Mouse (Mus musculus): Measurements from ENCODE around the gene Olfr910. TPM values are rescaled to one million over a fixed set of nuclear protein-coding genes. Genes with fewer than 3 reads are reported as not detected.

Olfr910 gene
- polyA plus RNA-seq (2016; fragmentation: Nextera tagmentation; extraction: Ambion mirVana) = not detected in 2 replicates

GRCm38 (mm10) chr9:38537549-38537948, at the start of gene Olfr910:
TSS of gene Olfr910 (plus strand) at chr9:38537849.
- 79% methylated on average over 2 of the region's 2 CpGs for WGBS
- Histone ChIP-seq H3K9ac (no peak within 1 kb of the TSS), H3K27ac (ENCODE audit: poor library complexity, severe bottlenecking) (no peak within 1 kb of the TSS)

DNA sequence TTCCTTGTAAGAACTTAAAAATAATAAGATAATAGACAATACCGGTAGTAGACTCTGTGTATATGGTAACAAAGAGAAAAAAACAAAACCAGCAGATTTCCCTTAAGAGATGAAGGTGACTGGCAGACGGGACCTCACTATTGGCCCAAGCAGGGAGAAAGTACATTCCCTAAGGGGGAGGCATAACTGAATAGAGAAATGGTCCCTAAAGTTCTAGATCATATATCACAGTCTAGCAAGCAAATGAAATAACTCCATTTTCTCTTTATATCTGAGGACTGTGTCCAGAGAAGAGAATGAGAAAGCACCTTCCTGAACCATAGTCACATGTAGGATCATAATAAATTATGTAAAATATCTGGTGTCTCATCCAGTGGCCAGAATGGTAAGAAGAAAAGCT, 42.1 kb upstream of the Olfr910 start, which contains the start of gene Olfr907:
Gene Olfr907, plus strand, starts transcription at position 301 of the 400 bp plus-strand sequence.
- H3K27ac ChIP-seq (ENCODE audit: poor library complexity, severe bottlenecking) = no peak within 1 kb of the TSS
- H3K27me3 ChIP-seq (replicated peaks) = no peaks in the 10 kb centered on the region
- H3K9ac ChIP-seq = no peak within 1 kb of the TSS
- H3K4me1 ChIP-seq (replicated peaks) = no peaks in the 10 kb centered on the region
- H3K36me3 ChIP-seq = no peaks in the 10 kb centered on the region
- no peak within 1 kb of the TSS for H3K4me2 ChIP-seq
- WGBS = 68% methylated on average over 2 of the region's 2 CpGs
- H3K9me3 ChIP-seq (replicated peaks) = no peaks in the 10 kb centered on the region
- no peak for ATAC-seq (ENCODE audit: insufficient number of reproducible peaks, low FRiP score)
- H3K4me3 ChIP-seq = no peak within 1 kb of the TSS

More at GRCm38 (mm10) chr9:38537549-38537948, at the start of gene Olfr910:
- Histone ChIP-seq H3K4me3 (no peak within 1 kb of the TSS), H3K4me2 (no peak within 1 kb of the TSS), H3K27me3 (replicated peaks) (no peaks in the 10 kb centered on the region), H3K4me1 (replicated peaks) (no peaks in the 10 kb centered on the region), H3K9me3 (replicated peaks) (no peaks in the 10 kb centered on the region; the same call in 1 of the 2 replicates), H3K36me3 (no peaks in the 10 kb centered on the region)
- no peak for ATAC-seq (ENCODE audit: insufficient number of reproducible peaks, low FRiP score)

- no peak overlapping the region for H3K9ac ChIP-seq
- H3K27ac ChIP-seq (ENCODE audit: poor library complexity, severe bottlenecking) = no peak overlapping the region
- no peak overlapping the region for H3K4me2 ChIP-seq
- H3K27me3 ChIP-seq (replicated peaks) = no peaks in the 10 kb centered on the region
- H3K4me3 ChIP-seq = no peak overlapping the region
- no peak for ATAC-seq (ENCODE audit: insufficient number of reproducible peaks, low FRiP score)
- WGBS = 63% methylated on average over 2 of the region's 2 CpGs
- no peaks in the 10 kb centered on the region for H3K4me1 ChIP-seq (replicated peaks)
- no peaks in the 10 kb centered on the region for H3K36me3 ChIP-seq
- H3K9me3 ChIP-seq (replicated peaks) = 0 out of 2 replicates have a peak, but pooled peaks cover 4% of the 10 kb centered on the region
These were observed 25.3 kb upstream of the Olfr910 start for GRCm38 (mm10) chr9:38512353-38512752.

- H3K4me1 ChIP-seq (replicated peaks) = no peaks in the 10 kb centered on the region
- no peak within 1 kb of the TSS for H3K9ac ChIP-seq
- no peak for ATAC-seq (ENCODE audit: insufficient number of reproducible peaks, low FRiP score)
- no peak within 1 kb of the TSS for H3K27ac ChIP-seq (ENCODE audit: poor library complexity, severe bottlenecking)
- no peak within 1 kb of the TSS for H3K4me3 ChIP-seq
- H3K9me3 ChIP-seq (replicated peaks) = no peaks in the 10 kb centered on the region
- H3K27me3 ChIP-seq (replicated peaks) = no peaks in the 10 kb centered on the region
- WGBS = 58% methylated on average over 1 of the region's 1 CpGs
- H3K4me2 ChIP-seq = no peak within 1 kb of the TSS
- H3K36me3 ChIP-seq = no peaks in the 10 kb centered on the region
These were observed 16.4 kb upstream of the Olfr910 start, which contains the start of gene Olfr911-ps1 for GRCm38 (mm10) chr9:38521280-38521679. TSS of gene Olfr911-ps1 (plus strand) at chr9:38521580.

DNA sequence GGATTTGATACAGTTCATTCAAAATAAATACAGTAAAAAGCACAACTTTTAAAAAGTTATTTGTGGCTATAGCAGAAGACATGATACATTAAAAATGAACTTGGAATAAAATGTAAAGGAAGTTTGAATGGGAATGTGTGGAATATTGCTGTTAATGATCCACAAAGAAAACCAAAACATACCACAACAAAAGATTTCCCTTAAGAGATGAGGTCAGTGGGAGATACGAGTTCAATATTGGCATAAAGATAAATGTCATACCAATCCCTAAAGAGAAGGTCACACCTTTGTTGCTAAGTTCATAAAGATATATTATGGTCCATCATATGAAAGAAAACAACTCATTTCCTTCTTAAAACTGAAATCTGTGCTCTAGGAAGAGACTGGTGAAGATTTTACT, 42.2 kb downstream of the Olfr910 start, which contains the start of gene Olfr912:
Gene Olfr912, plus strand, starts transcription at position 301 of the 400 bp plus-strand sequence.
- Histone ChIP-seq H3K27ac (ENCODE audit: poor library complexity, severe bottlenecking) (no peak within 1 kb of the TSS), H3K9ac (no peak within 1 kb of the TSS), H3K4me1 (replicated peaks) (no peaks in the 10 kb centered on the region), H3K4me3 (no peak within 1 kb of the TSS), H3K27me3 (replicated peaks) (no peaks in the 10 kb centered on the region), H3K36me3 (no peaks in the 10 kb centered on the region), H3K4me2 (no peak within 1 kb of the TSS), H3K9me3 (replicated peaks) (no peaks in the 10 kb centered on the region)
- WGBS = 69% methylated on average over 1 of the region's 1 CpGs
- no peak for ATAC-seq (ENCODE audit: insufficient number of reproducible peaks, low FRiP score)

Other genes with a start within 250 kb of the Olfr910 start
- gene Olfr896-ps1, start 246.7 kb upstream of the Olfr910 start, polyA plus RNA-seq (2016; fragmentation: Nextera tagmentation; extraction: Ambion mirVana) = not detected in 2 replicates
- gene Olfr25, start 208.8 kb upstream of the Olfr910 start, polyA plus RNA-seq (2016; fragmentation: Nextera tagmentation; extraction: Ambion mirVana) = not detected in 2 replicates
- gene Olfr898, start 189.4 kb upstream of the Olfr910 start, polyA plus RNA-seq (2016; fragmentation: Nextera tagmentation; extraction: Ambion mirVana) = not detected in 2 replicates
- gene Olfr250, start 171.0 kb upstream of the Olfr910 start, polyA plus RNA-seq (2016; fragmentation: Nextera tagmentation; extraction: Ambion mirVana) = not detected in 2 replicates
- gene Olfr251, start 160.8 kb upstream of the Olfr910 start, polyA plus RNA-seq (2016; fragmentation: Nextera tagmentation; extraction: Ambion mirVana) = not detected in 2 replicates
- gene Olfr147, start 136.2 kb upstream of the Olfr910 start, polyA plus RNA-seq (2016; fragmentation: Nextera tagmentation; extraction: Ambion mirVana) = not detected in 2 replicates
- not detected in 2 replicates for gene Olfr901, start 108.4 kb upstream of the Olfr910 start, polyA plus RNA-seq (2016; fragmentation: Nextera tagmentation; extraction: Ambion mirVana)
- gene Olfr902, start 90.2 kb upstream of the Olfr910 start, polyA plus RNA-seq (2016; fragmentation: Nextera tagmentation; extraction: Ambion mirVana) = not detected in 2 replicates
- gene Olfr904, start 74.7 kb upstream of the Olfr910 start, polyA plus RNA-seq (2016; fragmentation: Nextera tagmentation; extraction: Ambion mirVana) = not detected in 2 replicates
- not detected in 2 replicates for gene Olfr905, start 66.7 kb upstream of the Olfr910 start, polyA plus RNA-seq (2016; fragmentation: Nextera tagmentation; extraction: Ambion mirVana)
- gene Olfr906, start 50.8 kb upstream of the Olfr910 start, polyA plus RNA-seq (2016; fragmentation: Nextera tagmentation; extraction: Ambion mirVana) = not detected in 2 replicates
- not detected in 2 replicates for gene Olfr907, start 42.0 kb upstream of the Olfr910 start, polyA plus RNA-seq (2016; fragmentation: Nextera tagmentation; extraction: Ambion mirVana)
- gene Olfr911-ps1, start 16.3 kb upstream of the Olfr910 start, polyA plus RNA-seq (2016; fragmentation: Nextera tagmentation; extraction: Ambion mirVana) = not detected in 2 replicates
- not detected in 2 replicates for gene Olfr912, start 42.3 kb downstream of the Olfr910 start, polyA plus RNA-seq (2016; fragmentation: Nextera tagmentation; extraction: Ambion mirVana)
- not detected in 2 replicates for gene Olfr913, start 54.9 kb downstream of the Olfr910 start, polyA plus RNA-seq (2016; fragmentation: Nextera tagmentation; extraction: Ambion mirVana)
- gene Olfr914, start 67.3 kb downstream of the Olfr910 start, polyA plus RNA-seq (2016; fragmentation: Nextera tagmentation; extraction: Ambion mirVana) = not detected in 2 replicates
- not detected in 2 replicates for gene Olfr916, start 122.0 kb downstream of the Olfr910 start, polyA plus RNA-seq (2016; fragmentation: Nextera tagmentation; extraction: Ambion mirVana)
- not detected in 2 replicates for gene Olfr917, start 128.0 kb downstream of the Olfr910 start, polyA plus RNA-seq (2016; fragmentation: Nextera tagmentation; extraction: Ambion mirVana)
- not detected in 2 replicates for gene Olfr918, start 136.8 kb downstream of the Olfr910 start, polyA plus RNA-seq (2016; fragmentation: Nextera tagmentation; extraction: Ambion mirVana)
- not detected in 2 replicates for gene Olfr919, start 165.8 kb downstream of the Olfr910 start, polyA plus RNA-seq (2016; fragmentation: Nextera tagmentation; extraction: Ambion mirVana)
- gene Vwa5a, start 180.4 kb downstream of the Olfr910 start, polyA plus RNA-seq (2016; fragmentation: Nextera tagmentation; extraction: Ambion mirVana) = 19.3 and 21.3 TPM in 2 replicates
- 0.03 TPM in 1 of 2 replicates, not detected in the other for gene Olfr920, start 214.4 kb downstream of the Olfr910 start, polyA plus RNA-seq (2016; fragmentation: Nextera tagmentation; extraction: Ambion mirVana)
- gene Olfr921, start 235.2 kb downstream of the Olfr910 start, polyA plus RNA-seq (2016; fragmentation: Nextera tagmentation; extraction: Ambion mirVana) = not detected in 2 replicates

All from heart, embryonic 12.5 days (tissue).